Comparison of ENCODE assay signal across 15 mouse cellular contexts in genomic region chr1:75347279-75347678, GRCm38 (mm10). TPM values are rescaled to one million over a fixed set of nuclear protein-coding genes. Genes with fewer than 3 reads are reported as not detected.
DNase-seq lines count a peak whose midpoint lies in the region; ATAC-seq and TF ChIP-seq lines count a peak whose summit lies in the region.
"Had no signal": no experiment of that assay in that cellular context is flagged by ENCODE, and none has a peak within 500 bp of the region (broad histone marks: within the 10 kb centered on the region; RNA-seq: fewer than 3 reads in every experiment).

No protein-coding gene starts in this region.

- POLR2A ChIA-PET in Patski (lab: Charles Lee), result interaction anchor here (0.5 to 0.7 kb wide), 2 partner anchors 23 to 110 kb away, joined by 3 read pairs; no protein-coding TSS in a partner anchor

- H3K36me3 ChIP-seq in intestine, embryonic 16.5 days (ENCODE audit: control insufficient read depth, insufficient read depth, low read length), result no peaks in the 10 kb centered on the region
- no peaks in the 10 kb centered on the region for H3K36me3 ChIP-seq in intestine, embryonic 15.5 days
- H3K36me3 ChIP-seq in heart, embryonic 13.5 days, result no peaks in the 10 kb centered on the region
- H3K36me3 ChIP-seq in forebrain, embryonic 15.5 days, result no peaks in the 10 kb centered on the region
- H3K36me3 ChIP-seq in midbrain, embryonic 13.5 days, result no peaks in the 10 kb centered on the region
- H3K36me3 ChIP-seq: embryonic facial prominence, embryonic 13.5 days; midbrain, embryonic 12.5 days; neural tube, embryonic 12.5 days had no signal

- WGBS in intestine, embryonic 16.5 days, result 60% methylated on average over 5 of the region's 5 CpGs
- 57% methylated on average over 5 of the region's 5 CpGs for WGBS in intestine, embryonic 15.5 days
- WGBS in heart, embryonic 13.5 days, result 24% methylated on average over 5 of the region's 5 CpGs
- WGBS in forebrain, embryonic 15.5 days, result 92% methylated on average over 5 of the region's 5 CpGs
- WGBS in midbrain, embryonic 13.5 days, result 86% methylated on average over 5 of the region's 5 CpGs

- H3K4me1 ChIP-seq in intestine, embryonic 16.5 days (ENCODE audit: control insufficient read depth, insufficient read depth, low read length), result peaks cover 22% of the 10 kb centered on the region
- peaks cover 30% of the 10 kb centered on the region for H3K4me1 ChIP-seq in intestine, embryonic 15.5 days (replicated peaks)
- H3K4me1 ChIP-seq in heart, embryonic 13.5 days, result peaks cover 72% of the 10 kb centered on the region
- peaks cover 6% of the 10 kb centered on the region; the same call in 1 of the 2 replicates for H3K4me1 ChIP-seq in forebrain, embryonic 15.5 days
- H3K4me1 ChIP-seq in midbrain, embryonic 13.5 days (replicated peaks), result peaks cover 22% of the 10 kb centered on the region

- in situ Hi-C loops in Patski (cut with MboI; ENCODE audit: low pct_unique_long_range_greater_than_20kb), result loop anchor here (10.0 kb wide), 1 partner anchor 208 kb away; no protein-coding TSS in a partner anchor

- H3K9me3 ChIP-seq in intestine, embryonic 16.5 days (ENCODE audit: control insufficient read depth, low read length), result no peaks in the 10 kb centered on the region
- no peaks in the 10 kb centered on the region for H3K9me3 ChIP-seq in intestine, embryonic 15.5 days
- H3K9me3 ChIP-seq in heart, embryonic 13.5 days, result no peaks in the 10 kb centered on the region
- no peaks in the 10 kb centered on the region for H3K9me3 ChIP-seq in forebrain, embryonic 15.5 days
- H3K9me3 ChIP-seq in midbrain, embryonic 13.5 days, result no peaks in the 10 kb centered on the region
- H3K9me3 ChIP-seq: embryonic facial prominence, embryonic 13.5 days; midbrain, embryonic 12.5 days; neural tube, embryonic 12.5 days had no signal

- H3K27ac ChIP-seq in intestine, embryonic 16.5 days (ENCODE audit: low read length), result peak overlapping the region; percentile 49; the same call in 1 of the 2 replicates
- H3K27ac ChIP-seq in intestine, embryonic 15.5 days, result no peak overlapping the region
- peak overlapping the region; percentile 94 for H3K27ac ChIP-seq in heart, embryonic 13.5 days (replicated peaks)
- H3K27ac ChIP-seq in forebrain, embryonic 15.5 days (replicated peaks), result no peak overlapping the region
- H3K27ac ChIP-seq in midbrain, embryonic 13.5 days, result no peak overlapping the region
- H3K27ac ChIP-seq: embryonic facial prominence, embryonic 13.5 days; liver, embryonic 14.5 days; midbrain, embryonic 12.5 days; neural tube, embryonic 12.5 days had no signal

- DNase-seq in Patski (ENCODE audit: low read depth, low spot score), result peak; percentile 51
- peak; percentile 71 for DNase-seq in skeletal muscle tissue, adult 2 months (ENCODE audit: low read depth, low spot score)
- DNase-seq: cerebellum, postnatal 25 days; kidney, postnatal 10 days; left cerebral cortex, postnatal 4 days had no signal

- H3K9ac ChIP-seq in intestine, embryonic 16.5 days (ENCODE audit: low read depth, low read length), result 0 out of 2 replicates have a peak overlapping the region, but pooled peaks have one; percentile 3
- no peak overlapping the region for H3K9ac ChIP-seq in intestine, embryonic 15.5 days
- H3K9ac ChIP-seq in heart, embryonic 13.5 days, result peak overlapping the region; percentile 73
- no peak overlapping the region for H3K9ac ChIP-seq in forebrain, embryonic 15.5 days (replicated peaks)
- H3K9ac ChIP-seq in midbrain, embryonic 13.5 days (replicated peaks), result no peak overlapping the region
- H3K9ac ChIP-seq: embryonic facial prominence, embryonic 13.5 days; liver, embryonic 14.5 days; midbrain, embryonic 12.5 days; neural tube, embryonic 12.5 days had no signal

- CTCF ChIA-PET in Patski (lab: Charles Lee), result interaction anchor here (0.8 to 2.7 kb wide), 2 partner anchors 9 to 120 kb away, joined by 3 to 12 read pairs; no protein-coding TSS in a partner anchor

- H3K4me3 ChIP-seq in intestine, embryonic 16.5 days (ENCODE audit: low read length), result no peak overlapping the region
- H3K4me3 ChIP-seq in intestine, embryonic 15.5 days (replicated peaks), result no peak overlapping the region
- H3K4me3 ChIP-seq in heart, embryonic 13.5 days, result no peak overlapping the region
- H3K4me3 ChIP-seq in forebrain, embryonic 15.5 days, result no peak overlapping the region
- no peak overlapping the region for H3K4me3 ChIP-seq in midbrain, embryonic 13.5 days (replicated peaks)
- H3K4me3 ChIP-seq: embryonic facial prominence, embryonic 13.5 days; midbrain, embryonic 12.5 days; neural tube, embryonic 12.5 days had no signal

- ATAC-seq in intestine, embryonic 16.5 days, result no peak
- ATAC-seq in intestine, embryonic 15.5 days, result no peak
- peak; percentile 41 for ATAC-seq in Patski
- no peak for ATAC-seq in heart, embryonic 13.5 days (ENCODE audit: extremely low read depth, insufficient number of reproducible peaks, low FRiP score, low TSS enrichment)
- ATAC-seq in forebrain, embryonic 15.5 days (replicated peaks), result no peak
- ATAC-seq in midbrain, embryonic 13.5 days, result no peak
- ATAC-seq: forebrain, embryonic 14.5 days had no signal

- no peak overlapping the region for H3K4me2 ChIP-seq in intestine, embryonic 16.5 days (ENCODE audit: low read depth, low read length)
- no peak overlapping the region for H3K4me2 ChIP-seq in intestine, embryonic 15.5 days (replicated peaks)
- peak overlapping the region; percentile 10; the same call in 1 of the 2 replicates for H3K4me2 ChIP-seq in heart, embryonic 13.5 days
- no peak overlapping the region for H3K4me2 ChIP-seq in forebrain, embryonic 15.5 days (replicated peaks)
- H3K4me2 ChIP-seq in midbrain, embryonic 13.5 days (replicated peaks), result no peak overlapping the region
- H3K4me2 ChIP-seq: embryonic facial prominence, embryonic 13.5 days; midbrain, embryonic 12.5 days; neural tube, embryonic 12.5 days had no signal

- no peak for TF ChIP-seq CTCF in Patski (IDR thresholded peaks at IDR 0.05)

- no peaks in the 10 kb centered on the region for H3K27me3 ChIP-seq in intestine, embryonic 16.5 days (replicated peaks; ENCODE audit: control insufficient read depth, insufficient read depth, low read length)
- H3K27me3 ChIP-seq in intestine, embryonic 15.5 days (replicated peaks), result no peaks in the 10 kb centered on the region
- H3K27me3 ChIP-seq in Patski, result no peaks in the 10 kb centered on the region
- peaks cover under 1% of the 10 kb centered on the region for H3K27me3 ChIP-seq in heart, embryonic 13.5 days (replicated peaks)
- no peaks in the 10 kb centered on the region for H3K27me3 ChIP-seq in forebrain, embryonic 15.5 days
- peaks cover under 1% of the 10 kb centered on the region; the same call in 1 of the 2 replicates for H3K27me3 ChIP-seq in midbrain, embryonic 13.5 days

RNA-seq across cellular contexts. Expression of gene Des, which starts 12.8 kb away (rescaled TPM):
- polyA plus RNA-seq in intestine, embryonic 16.5 days (2015; fragmentation: Nextera tagmentation; extraction: Ambion mirVana), result 149 and 159 TPM in 2 replicates
- 105 and 111 TPM in 2 replicates for polyA plus RNA-seq in intestine, embryonic 15.5 days (2015; fragmentation: Nextera tagmentation; extraction: Ambion mirVana)
- polyA plus RNA-seq in Patski (2021), result 0.23 TPM
- 393 and 426 TPM in 2 replicates for polyA plus RNA-seq in heart, embryonic 13.5 days (2015; fragmentation: Nextera tagmentation; extraction: Ambion mirVana)
- 1.0 and 1.2 TPM in 2 replicates for polyA plus RNA-seq in forebrain, embryonic 15.5 days (2015; fragmentation: Nextera tagmentation; extraction: Ambion mirVana)
- 0.84 and 1.1 TPM in 2 replicates for polyA plus RNA-seq in midbrain, embryonic 13.5 days (2015; fragmentation: Nextera tagmentation; extraction: Ambion mirVana)

RNA-seq across cellular contexts. Expression of gene Speg, which starts 27.8 kb away (rescaled TPM):
- 33.5 and 35.2 TPM in 2 replicates for polyA plus RNA-seq in intestine, embryonic 16.5 days (2015; fragmentation: Nextera tagmentation; extraction: Ambion mirVana)
- 35.6 and 39.3 TPM in 2 replicates for polyA plus RNA-seq in intestine, embryonic 15.5 days (2015; fragmentation: Nextera tagmentation; extraction: Ambion mirVana)
- polyA plus RNA-seq in Patski (2021), result 73.0 TPM
- 55.1 and 58.8 TPM in 2 replicates for polyA plus RNA-seq in heart, embryonic 13.5 days (2015; fragmentation: Nextera tagmentation; extraction: Ambion mirVana)
- polyA plus RNA-seq in forebrain, embryonic 15.5 days (2015; fragmentation: Nextera tagmentation; extraction: Ambion mirVana), result 9.9 and 11.4 TPM in 2 replicates
- 11.2 and 12.8 TPM in 2 replicates for polyA plus RNA-seq in midbrain, embryonic 13.5 days (2015; fragmentation: Nextera tagmentation; extraction: Ambion mirVana)

RNA-seq across cellular contexts. Expression of gene Dnpep, which starts 29.5 kb away (rescaled TPM):
- polyA plus RNA-seq in intestine, embryonic 16.5 days (2015; fragmentation: Nextera tagmentation; extraction: Ambion mirVana), result 159 and 160 TPM in 2 replicates
- polyA plus RNA-seq in intestine, embryonic 15.5 days (2015; fragmentation: Nextera tagmentation; extraction: Ambion mirVana), result 131 and 145 TPM in 2 replicates
- 151 TPM for polyA plus RNA-seq in Patski (2021)
- polyA plus RNA-seq in heart, embryonic 13.5 days (2015; fragmentation: Nextera tagmentation; extraction: Ambion mirVana), result 115 and 121 TPM in 2 replicates
- polyA plus RNA-seq in forebrain, embryonic 15.5 days (2015; fragmentation: Nextera tagmentation; extraction: Ambion mirVana), result 162 and 163 TPM in 2 replicates
- 155 and 161 TPM in 2 replicates for polyA plus RNA-seq in midbrain, embryonic 13.5 days (2015; fragmentation: Nextera tagmentation; extraction: Ambion mirVana)

Comparison
In these comparisons a context has a peak if more than half of its experiments do, and no peak if none do; other contexts are left out.
1. H3K27ac ChIP-seq: peak in intestine, embryonic 16.5 days (single experiment) and heart, embryonic 13.5 days (single experiment); none in intestine, embryonic 15.5 days (single experiment), forebrain, embryonic 15.5 days (single experiment) and midbrain, embryonic 13.5 days (single experiment).
2. H3K9ac ChIP-seq: peak in intestine, embryonic 16.5 days (single experiment) and heart, embryonic 13.5 days (single experiment); none in intestine, embryonic 15.5 days (single experiment), forebrain, embryonic 15.5 days (single experiment) and midbrain, embryonic 13.5 days (single experiment).
3. RNA of gene Des, which starts 12.8 kb away (polyA plus RNA-seq): 393 to 426 TPM in heart, embryonic 13.5 days, 149 to 159 TPM in intestine, embryonic 16.5 days and 105 to 111 TPM in intestine, embryonic 15.5 days; 0.84 to 1.1 TPM in midbrain, embryonic 13.5 days, 1.0 to 1.2 TPM in forebrain, embryonic 15.5 days and 0.23 TPM in Patski (single experiment); every median in the first group is over 10 times any median in the second.